Mouse (Mus musculus) heart, adult 2 months (tissue): ENCODE data around the gene Hcrtr1.

ENCODE experiments used
- CTCF ChIP-seq: fragments of 200-600 bp; IDR thresholded peaks from 2 replicates; pipeline ENCODE4 v1.8.1; 2022; ENCODE audit warnings: antibody characterized with exemption, mild to moderate bottlenecking, moderate library complexity
- POLR2A ChIP-seq: fragments of 200-500 bp; IDR thresholded peaks from 2 replicates; pipeline ENCODE4 v1.6.1; 2011; ENCODE audit warnings: mild to moderate bottlenecking, low read depth, low read length, control low read depth; ENCODE audit not compliant: insufficient read depth

DNA sequence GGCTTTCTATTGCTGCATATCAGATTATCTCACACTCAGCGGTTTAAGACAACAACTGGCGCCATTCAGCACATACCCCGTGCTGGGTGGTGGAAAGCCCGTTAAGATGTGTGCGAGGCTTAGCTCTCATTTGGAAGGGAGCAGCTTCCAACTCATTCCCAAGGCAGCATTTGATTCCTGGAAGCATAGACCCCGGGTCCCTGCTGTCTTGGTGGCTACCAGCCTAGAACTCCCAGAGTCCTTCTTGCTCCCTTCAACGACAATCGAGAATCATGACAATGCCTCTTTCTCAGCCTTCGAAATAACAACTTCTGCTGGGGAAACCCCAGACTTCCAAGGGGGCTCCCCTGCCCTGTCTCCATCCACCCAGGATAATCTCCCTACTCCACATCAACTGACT lies 47.3 kb upstream of the Hcrtr1 start:
- TF ChIP-seq POLR2A (no peak), CTCF (no peak)
